Mouse (Mus musculus): ENCODE results near the gene Zmynd10. TPM values are rescaled to one million over a fixed set of nuclear protein-coding genes. Genes with fewer than 3 reads are reported as not detected.
A peak's percentile ranks its signal among the peaks of the same experiment; 100 is the strongest.

The Zmynd10 gene
- polyA plus RNA-seq, 2 experiments: 0.19 to 0.28 TPM

GRCm38 (mm10) chr9:107551117-107551889 lies 4.2 kb downstream of the Zmynd10 start, which contains the start of gene Rassf1:
Gene Rassf1, plus strand, starts transcription at chr9:107551555.
- Histone ChIP-seq H3K9ac (replicated peaks) (peak within 1 kb of the TSS; percentile 58), H3K27me3 (ENCODE audit: control insufficient read depth, insufficient read depth, low read length) (peaks cover 3% of the 10 kb centered on the region; the same call in 1 of the 2 replicates), H3K4me1 (replicated peaks; ENCODE audit: control insufficient read depth in 2 of 2, insufficient read depth in 2 of 2, low read length in 1 of 2) (peaks cover 34 to 45% of the 10 kb centered on the region in 2 experiments), H3K27ac (no peak within 1 kb of the TSS), H3K4me3 (ENCODE audit: insufficient read depth in 1 of 2, low read depth in 2 of 2, low read length in 2 of 2) (peak within 1 kb of the TSS; percentile 39 to 41), H3K9me3 (ENCODE audit: control insufficient read depth, low read length) (no peaks in the 10 kb centered on the region), H3K4me2 (ENCODE audit: low read depth) (peak within 1 kb of the TSS; percentile 67), H3K36me3 (replicated peaks; ENCODE audit: control insufficient read depth, insufficient read depth, low read depth) (no peaks in the 10 kb centered on the region)
- WGBS (ENCODE audit: insufficient replicate concordance): 1% methylated on average over 63 of the region's 63 CpGs
- DNase-seq (ENCODE audit: low read depth in 3 of 3, low spot score in 3 of 3) (no peak), ATAC-seq (ENCODE audit: insufficient read depth) (peak; percentile 27)
- TF ChIP-seq CTCF (IDR thresholded peaks at IDR 0.05; ENCODE audit: low read depth) (peak; percentile 5; the same call in 1 of the 2 replicates), EP300 (IDR thresholded peaks at IDR 0.05; ENCODE audit: low read depth) (no peak)

DNA sequence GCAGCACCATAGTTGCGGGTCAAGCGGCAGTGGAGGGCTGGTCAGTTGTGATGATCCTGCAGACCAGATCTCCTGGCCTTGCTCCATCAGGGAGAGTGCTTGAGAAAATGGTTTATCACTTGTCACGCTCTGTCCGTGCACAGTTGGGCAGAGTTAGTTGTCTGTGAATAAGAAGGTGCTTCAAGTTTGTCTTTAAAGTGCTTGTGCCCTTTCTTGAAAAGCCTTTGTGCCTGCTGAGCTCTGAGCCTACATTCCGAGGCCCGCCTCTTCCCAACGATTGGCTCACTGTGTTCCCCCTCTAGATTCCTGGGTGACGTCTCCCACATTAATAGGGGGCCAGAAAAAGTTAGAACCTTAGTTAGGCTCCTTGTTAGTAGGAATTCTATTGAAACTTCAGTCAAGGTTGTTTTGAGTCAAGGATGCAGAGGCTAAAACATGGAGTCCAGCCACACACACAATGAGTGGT lies 4.8 kb downstream of the Zmynd10 start:
- no peak for DNase-seq (ENCODE audit: low read depth in 3 of 3, low spot score in 3 of 3)
- Histone ChIP-seq H3K4me3 (ENCODE audit: insufficient read depth in 1 of 2, low read depth in 2 of 2, low read length in 2 of 2) (peak overlapping the region; percentile 39 to 41), H3K4me2 (ENCODE audit: low read depth) (peak overlapping the region; percentile 67), H3K4me1 (replicated peaks; ENCODE audit: control insufficient read depth in 2 of 2, insufficient read depth in 2 of 2, low read length in 1 of 2) (peaks cover 36 to 46% of the 10 kb centered on the region in 2 experiments), H3K27me3 (ENCODE audit: control insufficient read depth, insufficient read depth, low read length) (peaks cover 3% of the 10 kb centered on the region; the same call in 1 of the 2 replicates), H3K27ac (no peak overlapping the region), H3K36me3 (replicated peaks; ENCODE audit: control insufficient read depth, insufficient read depth, low read depth) (peaks cover 3% of the 10 kb centered on the region), H3K9me3 (ENCODE audit: control insufficient read depth, low read length) (no peaks in the 10 kb centered on the region), H3K9ac (replicated peaks) (peak overlapping the region; percentile 58)
- WGBS (ENCODE audit: insufficient replicate concordance): 29% methylated on average over 8 of the region's 8 CpGs
- ATAC-seq (ENCODE audit: insufficient read depth): no peak
- TF ChIP-seq CTCF (IDR thresholded peaks at IDR 0.05; ENCODE audit: low read depth): no peak
- no peak for TF ChIP-seq EP300 (IDR thresholded peaks at IDR 0.05; ENCODE audit: low read depth)

GRCm38 (mm10) chr9:107552690-107553393 lies 5.7 kb downstream of the Zmynd10 start:
- DNase-seq (ENCODE audit: low read depth in 3 of 3, low spot score in 3 of 3) (no peak), ATAC-seq (ENCODE audit: insufficient read depth) (no peak)
- H3K9me3 ChIP-seq (ENCODE audit: control insufficient read depth, low read length): no peaks in the 10 kb centered on the region
- H3K27ac ChIP-seq: no peak overlapping the region
- peaks cover 35 to 42% of the 10 kb centered on the region in 2 experiments for H3K4me1 ChIP-seq (replicated peaks; ENCODE audit: control insufficient read depth in 2 of 2, insufficient read depth in 2 of 2, low read length in 1 of 2)
- peaks cover 12% of the 10 kb centered on the region for H3K36me3 ChIP-seq (replicated peaks; ENCODE audit: control insufficient read depth, insufficient read depth, low read depth)
- TF ChIP-seq CTCF (IDR thresholded peaks at IDR 0.05; ENCODE audit: low read depth) (no peak), EP300 (IDR thresholded peaks at IDR 0.05; ENCODE audit: low read depth) (no peak)
- whole genome bisulfite sequencing (ENCODE audit: insufficient replicate concordance): 49% methylated on average over 5 of the region's 5 CpGs
- no peak overlapping the region for H3K4me3 ChIP-seq (ENCODE audit: insufficient read depth in 1 of 2, low read depth in 2 of 2, low read length in 2 of 2)
- H3K9ac ChIP-seq (replicated peaks): no peak overlapping the region
- peak overlapping the region; percentile 90 for H3K4me2 ChIP-seq (ENCODE audit: low read depth)
- peaks cover 3% of the 10 kb centered on the region; the same call in 1 of the 2 replicates for H3K27me3 ChIP-seq (ENCODE audit: control insufficient read depth, insufficient read depth, low read length)

GRCm38 (mm10) chr9:107553541-107554318 lies 6.6 kb downstream of the Zmynd10 start:
- WGBS (ENCODE audit: insufficient replicate concordance): 5% methylated on average over 37 of the region's 37 CpGs
- Histone ChIP-seq H3K4me1 (replicated peaks; ENCODE audit: control insufficient read depth in 2 of 2, insufficient read depth in 2 of 2, low read length in 1 of 2) (peaks cover 35 to 42% of the 10 kb centered on the region in 2 experiments), H3K27me3 (ENCODE audit: control insufficient read depth, insufficient read depth, low read length) (peaks cover 3% of the 10 kb centered on the region; the same call in 1 of the 2 replicates), H3K36me3 (replicated peaks; ENCODE audit: control insufficient read depth, insufficient read depth, low read depth) (peaks cover 21% of the 10 kb centered on the region), H3K27ac (peak overlapping the region; percentile 27), H3K9ac (replicated peaks) (peak overlapping the region; percentile 75), H3K9me3 (ENCODE audit: control insufficient read depth, low read length) (no peaks in the 10 kb centered on the region), H3K4me3 (ENCODE audit: insufficient read depth in 1 of 2, low read depth in 2 of 2, low read length in 2 of 2) (peak overlapping the region; percentile 57 to 83), H3K4me2 (ENCODE audit: low read depth) (peak overlapping the region; percentile 90)
- DNase-seq (ENCODE audit: low read depth in 3 of 3, low spot score in 3 of 3) (no peak), ATAC-seq (ENCODE audit: insufficient read depth) (peak; percentile 49)
- TF ChIP-seq CTCF (IDR thresholded peaks at IDR 0.05; ENCODE audit: low read depth) (no peak), EP300 (IDR thresholded peaks at IDR 0.05; ENCODE audit: low read depth) (no peak)

All from liver, embryonic 14.5 days (tissue).